In genomic region chr2:104256585-104256984, GRCm38 (mm10) we compare ENCODE assay signal across 15 mouse cellular contexts.
"Had no signal": no experiment of that assay in that cellular context is flagged by ENCODE, and none has a peak within 500 bp of the region (broad histone marks: within the 10 kb centered on the region; RNA-seq: fewer than 3 reads in every experiment).

No protein-coding gene starts in this region.

- H3K4me3 ChIP-seq: layer of hippocampus, adult 2 months; limb, embryonic 10.5 days; liver, embryonic 15.5 days; megakaryocyte, embryonic 14.5 days; stomach, embryonic 15.5 days had no signal

- H3K4me2 ChIP-seq: liver, embryonic 11.5 days; liver, embryonic 15.5 days; midbrain, embryonic 11.5 days; stomach, embryonic 15.5 days had no signal

- H3K27ac ChIP-seq: layer of hippocampus, adult 2 months; limb, embryonic 10.5 days; liver, embryonic 15.5 days; macrophage; stomach, embryonic 15.5 days had no signal

- DNase-seq: kidney, adult 18-20 months; kidney, postnatal 10 days; kidney, postnatal 4 days; lung, adult 2 months; thymus, adult 2 months; thymus, postnatal 25 days had no signal

- H3K9me3 ChIP-seq: limb, embryonic 10.5 days; liver, embryonic 15.5 days; megakaryocyte, embryonic 14.5 days; stomach, embryonic 15.5 days had no signal

- H3K4me1 ChIP-seq: liver, embryonic 15.5 days; stomach, embryonic 15.5 days had no signal

- H3K27me3 ChIP-seq: liver, embryonic 15.5 days; stomach, embryonic 15.5 days had no signal

- H3K36me3 ChIP-seq: limb, embryonic 10.5 days; liver, embryonic 15.5 days; stomach, embryonic 15.5 days had no signal

- H3K9ac ChIP-seq: liver, embryonic 15.5 days; stomach, embryonic 15.5 days had no signal

- ATAC-seq: midbrain, embryonic 16.5 days had no signal
